Mouse (Mus musculus) ES-E14 (cell line): ENCODE measurements at regions not wholly inside any gene's neighbourhood (a gene's known extent, or its start where the extent isn't known, plus 50 kb on each side); places are given as distances from the start of the nearest gene placed in this dataset.

Experiments used
- HCFC1 ChIP-seq: IDR thresholded peaks from 2 replicates; pipeline ENCODE4 v1.6.1; 2012; ENCODE audit warnings: low read length, inconsistent platforms, borderline replicate concordance; ENCODE audit not compliant: insufficient read depth
- MAFK ChIP-seq: IDR thresholded peaks from 2 replicates; pipeline ENCODE4 v1.6.1; 2014; ENCODE audit warnings: mild to moderate bottlenecking, low read depth, low read length, inconsistent platforms; ENCODE audit not compliant: insufficient read depth
- ZC3H11A ChIP-seq: IDR thresholded peaks from 2 replicates; pipeline ENCODE4 v1.6.1; 2012; ENCODE audit warnings: low read depth, mild to moderate bottlenecking, inconsistent platforms, low read length, borderline replicate concordance

DNA sequence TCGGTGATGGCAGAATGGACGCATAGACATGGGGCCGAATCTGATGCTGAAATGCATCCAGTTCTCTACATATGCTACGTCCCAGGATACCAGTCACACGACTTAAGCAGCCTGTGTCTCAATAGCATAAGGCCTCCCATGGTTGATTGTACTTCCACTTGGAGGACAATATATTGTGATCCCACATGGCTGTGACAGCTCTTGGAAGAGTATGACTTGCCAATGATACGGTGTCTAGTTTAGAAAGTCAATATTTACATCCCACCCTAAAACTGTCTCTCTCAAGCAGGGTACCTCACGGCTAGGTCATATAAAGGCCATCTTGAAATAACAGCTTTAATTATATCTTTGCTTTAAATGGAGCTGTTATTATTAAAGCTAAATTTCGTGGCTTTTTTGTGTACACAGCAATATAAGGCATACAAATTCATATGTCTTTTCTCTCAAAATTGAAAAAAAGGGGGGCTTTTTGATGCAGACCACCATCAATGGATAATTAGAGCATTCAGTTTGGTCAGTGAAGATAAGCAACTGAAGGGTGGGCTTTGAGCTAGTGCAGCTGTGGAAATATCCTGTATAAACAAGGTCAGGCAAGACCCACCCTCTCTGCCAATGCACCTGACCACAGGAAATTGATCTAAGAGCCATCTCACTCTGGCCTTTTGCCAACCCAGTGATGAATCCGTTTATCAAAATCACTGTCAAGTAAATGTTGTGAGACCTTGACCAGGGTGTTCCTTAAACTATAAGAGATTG lies 551.9 kb upstream of the Map3k7 start:
- TF ChIP-seq MAFK (no peak), ZC3H11A (no peak), HCFC1 (no peak)
